Mouse (Mus musculus) ES-Bruce4 (cell line): ENCODE measurements around the gene Elf1.

ENCODE experiments used
- CTCF ChIP-seq: IDR thresholded peaks from one replicate; pipeline ENCODE4 v1.8.1; 2011; ENCODE audit warnings: low read depth, low read length
- EP300 ChIP-seq: IDR thresholded peaks from 2 replicates; pipeline ENCODE4 v1.6.1; 2011; ENCODE audit warnings: low read depth, low read length; ENCODE audit not compliant: insufficient read depth
- POLR2A ChIP-seq: IDR thresholded peaks from one replicate; pipeline ENCODE4 v1.8.1; 2011; ENCODE audit warnings: low read length; ENCODE audit not compliant: insufficient read depth

GRCm38 (mm10) chr14:79500756-79501155, 19.8 kb downstream of the Elf1 start:
- TF ChIP-seq CTCF (no peak), POLR2A (no peak), EP300 (no peak)
